Mouse (Mus musculus): ENCODE measurements around the gene Cox19. TPM values are rescaled to one million over a fixed set of nuclear protein-coding genes. Genes with fewer than 3 reads are reported as not detected.

Cox19 gene
- total RNA-seq (2012; rRNA removed): 49.1 and 53.0 TPM in 2 replicates
- polyA plus RNA-seq (2012; ENCODE audit: insufficient read depth in 1 of 2, insufficient read length in 2 of 2, low read depth in 1 of 2, low replicate concordance in 2 of 2, missing spikeins in 1 of 2): 10 to 100 TPM in 1 of 2 experiments, not detected in 1; 73.2 TPM

- no peak for DNase-seq (ENCODE audit: low read depth, low spot score)
- Histone ChIP-seq H3K9me3 (replicated peaks; ENCODE audit: insufficient read depth, low read length) (no peaks in the 10 kb centered on the region), H3K4me3 (ENCODE audit: control insufficient read depth in 1 of 2, insufficient read depth in 1 of 2, low read depth in 2 of 2, low read length in 2 of 2) (no peak within 1 kb of the TSS), H3K27me3 (ENCODE audit: control insufficient read depth in 1 of 2, insufficient read depth in 2 of 2, low read length in 2 of 2) (no peaks in the 10 kb centered on the region), H3K4me1 (ENCODE audit: control insufficient read depth in 1 of 2, insufficient read depth in 2 of 2, low read length in 2 of 2) (no peaks in the 10 kb centered on the region), H3K27ac (ENCODE audit: control insufficient read depth, low read depth, low read length) (no peak within 1 kb of the TSS), H3K79me2 (ENCODE audit: control insufficient read depth, insufficient read depth, low read length, poor library complexity) (no peaks in the 10 kb centered on the region), H3K36me3 (ENCODE audit: control insufficient read depth in 1 of 2, insufficient read depth in 2 of 2, low read length in 2 of 2) (no peaks in the 10 kb centered on the region), H3K9ac (ENCODE audit: control insufficient read depth, low read depth, low read length, poor library complexity, severe bottlenecking) (no peak within 1 kb of the TSS)
- TF ChIP-seq JUND (IDR thresholded peaks at IDR 0.05; ENCODE audit: low read depth, low read length): no peak
- no peak for TF ChIP-seq RCOR1 (IDR thresholded peaks at IDR 0.05; ENCODE audit: low read depth, low read length)
- TF ChIP-seq KAT2A (conservative IDR thresholded peaks at IDR 0.05; ENCODE audit: low read depth, low read length): no peak
- TF ChIP-seq UBTF (IDR thresholded peaks at IDR 0.05; ENCODE audit: borderline replicate concordance, insufficient read depth, low read depth, low read length): no peak
- no peak for TF ChIP-seq POLR2AphosphoS5 (IDR thresholded peaks at IDR 0.05; ENCODE audit: borderline replicate concordance, low read depth, low read length)
- TF ChIP-seq ZKSCAN1 (IDR thresholded peaks at IDR 0.05; ENCODE audit: low read depth, low read length): no peak
- no peak for TF ChIP-seq HCFC1 (IDR thresholded peaks at IDR 0.05; ENCODE audit: low read depth, low read length)
- TF ChIP-seq NRF1 (IDR thresholded peaks at IDR 0.05; ENCODE audit: insufficient read depth, low read depth, low read length, poor library complexity, severe bottlenecking): no peak
- TF ChIP-seq MXI1 (IDR thresholded peaks at IDR 0.05; ENCODE audit: low read depth, low read length): no peak
- no peak for TF ChIP-seq BHLHE40 (IDR thresholded peaks at IDR 0.05; ENCODE audit: borderline replicate concordance, low read depth, low read length)
- no peak for TF ChIP-seq SMC3 (IDR thresholded peaks at IDR 0.05; ENCODE audit: low read depth, low read length)
- no peak for TF ChIP-seq GABPA (IDR thresholded peaks at IDR 0.05; ENCODE audit: low read depth, low read length)
- TF ChIP-seq ZMIZ1 (IDR thresholded peaks at IDR 0.05; ENCODE audit: low read depth, low read length): no peak
- no peak for TF ChIP-seq MEF2A (IDR thresholded peaks at IDR 0.05; ENCODE audit: extremely low read depth, insufficient replicate concordance, low read depth, low read length, poor library complexity, severe bottlenecking)
- no peak for TF ChIP-seq TAL1 (IDR thresholded peaks at IDR 0.05; ENCODE audit: low read length)
- TF ChIP-seq MAX (IDR thresholded peaks at IDR 0.05; ENCODE audit: low read length): no peak
- no peak for TF ChIP-seq ELF1 (IDR thresholded peaks at IDR 0.05; ENCODE audit: low read depth, low read length)
- no peak for TF ChIP-seq SIN3A (IDR thresholded peaks at IDR 0.05; ENCODE audit: low read length)
- no peak for TF ChIP-seq POLR2A (IDR thresholded peaks at IDR 0.05; ENCODE audit: control insufficient read depth in 1 of 2, insufficient read depth in 1 of 2, low read depth in 1 of 2, low read length in 2 of 2, poor library complexity in 1 of 2)
Measured at GRCm38 (mm10) chr5:139351134-139351533, at the start of gene Cox19. Cox19 (minus strand) TSS chr5:139351418.

GRCm38 (mm10) chr5:139399991-139400390 lies 48.8 kb upstream of the Cox19 start:
- peaks cover 6 to 12% of the 10 kb centered on the region in 2 experiments for H3K4me1 ChIP-seq (ENCODE audit: control insufficient read depth in 1 of 2, insufficient read depth in 2 of 2, low read length in 2 of 2)
- no peak for DNase-seq (ENCODE audit: low read depth, low spot score)
- no peak for TF ChIP-seq BHLHE40 (IDR thresholded peaks at IDR 0.05; ENCODE audit: borderline replicate concordance, low read depth, low read length)
- TF ChIP-seq GATA1 (IDR thresholded peaks at IDR 0.05; ENCODE audit: low read depth, low read length): no peak
- no peak for TF ChIP-seq TAL1 (IDR thresholded peaks at IDR 0.05; ENCODE audit: low read length)
- TF ChIP-seq TBP (IDR thresholded peaks at IDR 0.05; ENCODE audit: low read depth, low read length): no peak
- no peak for TF ChIP-seq KAT2A (conservative IDR thresholded peaks at IDR 0.05; ENCODE audit: low read depth, low read length)
- TF ChIP-seq CHD1 (IDR thresholded peaks at IDR 0.05; ENCODE audit: low read depth, low read length): no peak
- TF ChIP-seq MAZ (IDR thresholded peaks at IDR 0.05; ENCODE audit: low read depth, low read length): no peak
- no peak for TF ChIP-seq MAFK (IDR thresholded peaks at IDR 0.05; ENCODE audit: borderline replicate concordance, low read depth, low read length)
- no peak for TF ChIP-seq ZC3H11A (IDR thresholded peaks at IDR 0.05; ENCODE audit: low read depth, low read length)
- no peak for TF ChIP-seq SMC3 (IDR thresholded peaks at IDR 0.05; ENCODE audit: low read depth, low read length)
- TF ChIP-seq USF1 (IDR thresholded peaks at IDR 0.05; ENCODE audit: low read depth, low read length): no peak
- no peak for TF ChIP-seq E2F4 (IDR thresholded peaks at IDR 0.05; ENCODE audit: borderline replicate concordance, low read depth, low read length)
- TF ChIP-seq RAD21 (IDR thresholded peaks at IDR 0.05; ENCODE audit: low read depth, low read length): no peak
- no peak for TF ChIP-seq SIN3A (IDR thresholded peaks at IDR 0.05; ENCODE audit: low read length)
- no peak for TF ChIP-seq MEF2A (IDR thresholded peaks at IDR 0.05; ENCODE audit: extremely low read depth, insufficient replicate concordance, low read depth, low read length, poor library complexity, severe bottlenecking)
- TF ChIP-seq TCF12 (IDR thresholded peaks at IDR 0.05; ENCODE audit: low read depth, low read length): no peak
- no peak for TF ChIP-seq UBTF (IDR thresholded peaks at IDR 0.05; ENCODE audit: borderline replicate concordance, insufficient read depth, low read depth, low read length)
- TF ChIP-seq EP300 (IDR thresholded peaks at IDR 0.05; ENCODE audit: low read depth in 1 of 2, low read length in 2 of 2): no peak

More at GRCm38 (mm10) chr5:139399991-139400390, 48.8 kb upstream of the Cox19 start:
- no peak overlapping the region for H3K9ac ChIP-seq (ENCODE audit: control insufficient read depth, low read depth, low read length, poor library complexity, severe bottlenecking)
- H3K79me2 ChIP-seq (ENCODE audit: control insufficient read depth, insufficient read depth, low read length, poor library complexity): 0 out of 2 replicates have a peak, but pooled peaks cover 1% of the 10 kb centered on the region
- H3K36me3 ChIP-seq (ENCODE audit: control insufficient read depth in 1 of 2, insufficient read depth in 2 of 2, low read length in 2 of 2): peaks cover 0 to 6% of the 10 kb centered on the region in 2 experiments; a peak in 2 of 4 replicates
- no peak overlapping the region for H3K4me3 ChIP-seq (ENCODE audit: control insufficient read depth in 1 of 2, insufficient read depth in 1 of 2, low read depth in 2 of 2, low read length in 2 of 2)
- H3K27me3 ChIP-seq (ENCODE audit: control insufficient read depth in 1 of 2, insufficient read depth in 2 of 2, low read length in 2 of 2): no peaks in the 10 kb centered on the region
- H3K9me3 ChIP-seq (replicated peaks; ENCODE audit: insufficient read depth, low read length): no peaks in the 10 kb centered on the region
- no peak overlapping the region for H3K27ac ChIP-seq (ENCODE audit: control insufficient read depth, low read depth, low read length)
